Mouse (Mus musculus): ENCODE data around the gene Ap2a2.
"Not testable (repeated sequence)": the region's sequence is repeated elsewhere in the genome, so short reads cannot be mapped to it uniquely, and the experiment has no call there.

Ap2a2 gene

GRCm38 (mm10) chr7:141607717-141608116 lies 45.7 kb downstream of the Ap2a2 start:
- DNase-seq = no peak

DNA sequence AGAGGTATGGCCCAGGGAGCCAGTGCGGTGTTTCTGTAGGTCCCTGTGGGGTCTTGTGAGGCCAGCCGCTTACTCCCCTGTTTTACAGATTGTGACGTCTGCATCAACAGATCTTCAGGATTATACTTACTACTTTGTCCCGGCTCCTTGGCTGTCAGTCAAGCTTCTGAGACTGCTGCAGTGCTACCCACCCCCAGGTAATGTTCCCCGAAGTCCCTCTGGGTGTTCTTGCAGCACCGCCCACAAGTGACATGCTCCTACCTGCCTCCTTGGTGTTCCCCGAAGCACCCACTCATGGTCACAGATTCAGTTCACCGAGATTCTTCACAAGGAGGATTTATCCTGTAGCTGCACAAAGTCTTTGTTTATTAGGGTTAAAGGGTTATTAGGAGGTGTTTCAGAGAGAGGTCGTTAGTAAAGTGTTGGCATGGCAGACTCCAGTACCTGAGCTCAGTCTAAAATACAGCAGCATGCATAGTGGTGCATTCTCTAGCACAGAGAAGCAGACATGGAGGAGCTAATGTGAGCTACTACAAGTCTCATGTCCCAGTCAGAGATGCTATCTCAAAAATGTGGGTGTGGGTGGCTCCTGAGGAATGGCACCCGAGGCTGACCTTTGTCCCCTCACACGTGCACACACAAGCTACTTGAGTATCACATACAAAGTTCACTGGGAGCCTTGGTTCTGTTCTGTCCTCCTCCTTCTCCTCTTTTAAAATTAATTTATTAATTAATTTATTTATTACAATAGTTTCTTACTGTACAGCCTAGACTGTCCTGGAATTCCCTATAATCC lies 47.9 kb downstream of the Ap2a2 start:
- DNase-seq = no peak

DNA sequence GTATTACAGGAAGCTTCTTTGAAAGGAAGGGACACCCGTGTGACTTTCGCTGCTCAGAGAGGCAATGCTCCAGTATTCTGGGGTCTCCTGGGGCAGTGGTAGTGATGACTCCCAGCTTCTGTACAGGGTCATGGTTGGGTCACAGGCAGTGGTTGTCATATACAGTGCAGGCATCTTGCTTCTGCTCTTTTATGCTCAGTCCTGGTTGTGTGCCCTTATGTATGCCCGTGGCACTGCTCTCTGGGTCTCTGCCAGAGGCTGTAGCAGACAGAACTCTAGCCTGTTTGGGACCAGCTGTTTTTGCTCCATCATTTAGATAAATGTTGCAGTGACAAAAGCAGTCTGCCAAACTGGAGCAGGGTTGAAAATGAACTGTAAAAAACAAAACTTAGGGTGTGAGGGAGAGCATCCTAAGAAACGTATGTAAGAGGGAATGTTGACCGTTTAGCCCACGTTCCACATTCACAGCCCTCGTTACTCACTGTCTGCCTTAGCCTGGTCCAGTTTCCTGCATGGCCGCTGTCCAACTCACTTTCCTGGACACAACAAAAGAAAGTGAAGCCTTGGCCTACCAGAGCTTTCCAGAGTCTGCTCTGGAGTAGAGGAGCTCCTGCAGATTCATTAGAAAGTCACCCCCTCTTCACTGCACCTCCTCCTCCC lies 49.9 kb downstream of the Ap2a2 start:
- DNase-seq = no peak

DNA sequence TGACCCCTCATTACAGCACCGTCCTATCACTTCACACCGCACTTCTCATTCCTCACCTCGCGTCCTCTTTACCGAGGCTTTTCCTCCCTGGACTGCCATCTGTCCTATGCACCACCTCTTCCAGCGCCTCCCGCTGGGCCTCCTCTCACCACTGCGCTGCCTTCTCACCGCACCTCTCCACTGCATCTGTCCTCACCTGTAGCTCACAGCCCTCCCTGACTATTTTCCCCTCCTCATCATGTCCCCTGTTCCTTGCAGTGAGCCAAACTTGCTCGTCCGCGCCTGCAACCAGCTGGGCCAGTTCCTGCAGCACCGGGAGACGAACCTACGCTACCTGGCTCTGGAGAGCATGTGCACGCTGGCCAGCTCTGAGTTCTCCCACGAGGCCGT lies 50.4 kb downstream of the Ap2a2 start:
- DNase-seq = no peak

GRCm38 (mm10) chr7:141612791-141613190 lies 50.8 kb downstream of the Ap2a2 start:
- no peak for DNase-seq

DNA sequence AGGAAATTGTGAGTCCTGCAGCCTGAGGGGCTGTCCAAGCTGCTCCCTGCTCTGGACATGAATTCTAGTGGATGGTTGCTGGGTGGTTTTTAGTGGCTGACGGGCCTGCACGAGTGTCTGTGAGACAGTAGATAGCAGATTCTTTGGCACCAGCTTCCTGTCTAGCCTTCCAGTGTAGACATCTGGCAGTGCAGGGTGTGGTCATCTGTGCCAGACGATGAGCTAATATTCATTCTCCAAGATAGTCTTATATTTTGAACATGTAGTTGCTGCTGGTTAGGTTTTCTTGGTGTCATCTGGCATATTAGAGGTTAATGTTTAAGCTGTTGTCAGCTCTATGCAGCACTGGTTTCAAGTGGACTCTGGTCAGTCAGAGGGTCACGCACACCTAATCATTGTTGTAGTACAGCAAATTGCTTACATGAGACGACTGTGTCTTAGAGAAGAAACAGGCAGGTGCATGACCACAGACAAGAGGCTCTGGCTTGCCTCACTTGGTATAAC lies 52.4 kb downstream of the Ap2a2 start:
- DNase-seq = no peak

DNA sequence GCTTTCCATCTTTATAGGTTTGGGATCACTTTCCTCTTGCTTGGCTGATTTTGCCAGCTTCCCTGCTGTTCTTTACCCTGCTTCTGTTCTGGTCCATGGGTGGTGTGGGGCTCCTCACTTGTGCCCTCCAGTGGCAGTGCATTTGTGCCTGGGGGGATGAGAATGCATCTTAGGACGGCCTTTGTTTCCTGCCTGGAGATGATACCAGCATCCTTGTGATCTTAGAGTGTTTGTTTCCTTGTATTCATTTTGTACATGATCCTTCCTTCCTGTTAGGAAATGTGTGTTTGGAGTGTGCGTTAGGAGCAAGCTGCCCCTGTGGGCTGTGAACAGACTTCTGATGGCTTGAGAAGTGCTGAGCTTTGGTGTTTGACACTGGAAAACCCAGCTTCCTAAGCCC lies 62.2 kb downstream of the Ap2a2 start:
- DNase-seq = no peak

GRCm38 (mm10) chr7:141625120-141625810 lies 63.3 kb downstream of the Ap2a2 start:
- DNase-seq = no peak

DNA sequence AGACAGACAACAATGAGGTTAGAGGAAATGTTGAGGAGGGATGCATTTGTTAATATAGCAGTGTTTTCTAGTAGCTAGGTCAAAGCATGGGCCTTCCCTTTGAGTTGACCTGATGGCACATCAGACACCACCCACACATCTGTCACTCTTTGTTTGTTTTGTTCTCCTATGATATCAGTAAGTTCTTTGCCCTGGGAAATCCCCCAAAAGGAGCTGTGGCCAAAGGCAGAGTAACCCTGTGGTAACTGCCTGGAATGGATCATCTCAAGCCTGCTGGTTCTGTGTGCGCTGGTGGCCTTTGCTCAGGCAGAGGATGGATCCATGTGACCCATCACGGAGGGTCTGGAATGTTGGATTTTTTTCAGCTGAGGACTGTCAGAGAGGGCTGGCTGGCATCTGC lies 66.0 kb downstream of the Ap2a2 start:
- DNase-seq = no peak

- no peak for DNase-seq
Measured at GRCm38 (mm10) chr7:141629241-141629640, 67.3 kb downstream of the Ap2a2 start.

- not testable (repeated sequence) for DNase-seq
Measured at GRCm38 (mm10) chr7:141638077-141638476, 76.1 kb downstream of the Ap2a2 start.

GRCm38 (mm10) chr7:141638513-141639334 lies 76.8 kb downstream of the Ap2a2 start:
- DNase-seq = not testable (repeated sequence)

DNA sequence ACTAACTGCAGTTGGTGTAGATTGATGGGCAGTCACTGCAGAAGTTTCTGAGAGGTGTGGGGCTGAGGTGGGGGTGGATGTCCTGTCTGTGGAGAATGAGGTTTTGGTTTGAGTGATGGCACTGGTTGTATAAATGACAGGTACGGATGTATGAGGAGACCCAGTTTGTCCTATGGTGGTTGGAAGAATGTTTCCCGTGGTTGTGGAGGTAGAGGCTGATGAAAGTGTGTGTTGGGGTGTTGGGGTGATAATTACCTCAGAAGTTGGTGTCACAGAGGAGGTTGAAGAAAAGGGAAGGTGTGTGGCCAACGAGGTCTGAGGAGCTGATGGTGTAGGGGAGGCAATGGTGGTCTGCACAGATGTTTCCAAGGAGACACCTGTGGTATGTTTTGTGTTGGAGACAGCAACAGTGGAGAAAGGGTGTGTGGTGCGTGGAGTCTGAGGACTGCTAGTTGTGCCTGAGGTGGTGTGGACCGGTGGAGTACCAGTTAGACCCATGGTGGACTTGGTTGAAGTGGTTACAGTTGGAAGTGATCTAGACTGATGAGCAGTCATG lies 77.4 kb downstream of the Ap2a2 start:
- not testable (repeated sequence) for DNase-seq

- no peak for DNase-seq
Measured at GRCm38 (mm10) chr7:141642375-141642774, 80.4 kb downstream of the Ap2a2 start.

- no peak for DNase-seq
Measured at GRCm38 (mm10) chr7:141643160-141643559, 81.2 kb downstream of the Ap2a2 start.

- no peak for DNase-seq
Measured at GRCm38 (mm10) chr7:141647083-141647482, 85.1 kb downstream of the Ap2a2 start.

DNA sequence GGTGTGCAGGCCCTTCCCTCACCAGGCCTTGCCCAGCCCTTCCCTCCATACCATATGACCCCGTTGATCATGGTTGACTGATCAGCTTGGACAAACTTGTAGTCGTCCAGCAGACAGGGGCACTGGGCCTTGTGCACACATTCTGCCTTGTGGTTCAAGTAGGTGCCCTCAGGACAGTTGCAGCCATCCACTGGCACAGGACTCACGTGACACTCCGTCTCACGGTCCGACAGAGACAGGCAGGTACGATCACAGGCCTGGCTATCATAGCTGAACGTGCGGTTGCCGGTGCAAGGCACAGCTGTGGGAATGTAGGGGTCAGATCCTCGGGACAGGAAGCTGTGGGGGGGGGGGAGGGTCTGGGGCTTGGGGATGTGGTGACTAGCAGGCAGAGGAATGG lies 85.8 kb downstream of the Ap2a2 start:
- DNase-seq = no peak

DNA sequence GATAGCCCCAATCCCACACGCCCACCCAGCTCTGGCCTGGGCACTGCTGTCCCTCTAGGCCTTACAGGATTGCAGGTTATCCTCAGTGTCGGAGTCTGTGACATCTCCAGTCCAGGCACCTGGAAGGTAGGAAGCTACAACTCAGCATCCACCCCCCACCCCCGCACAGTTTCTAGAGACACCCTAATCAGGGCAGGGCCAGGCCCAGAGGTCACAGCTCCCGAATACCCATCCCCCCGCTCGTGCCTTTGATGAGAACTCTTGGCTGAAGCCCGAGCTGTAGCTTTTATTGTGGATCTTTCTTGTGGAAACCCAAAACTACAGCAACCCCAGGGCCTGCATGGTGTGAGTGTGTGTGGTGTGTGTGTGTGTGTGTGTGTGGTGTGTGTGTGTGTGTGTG lies 90.2 kb downstream of the Ap2a2 start:
- DNase-seq = no peak

GRCm38 (mm10) chr7:141660346-141660745 lies 98.4 kb downstream of the Ap2a2 start:
- no peak for DNase-seq

DNA sequence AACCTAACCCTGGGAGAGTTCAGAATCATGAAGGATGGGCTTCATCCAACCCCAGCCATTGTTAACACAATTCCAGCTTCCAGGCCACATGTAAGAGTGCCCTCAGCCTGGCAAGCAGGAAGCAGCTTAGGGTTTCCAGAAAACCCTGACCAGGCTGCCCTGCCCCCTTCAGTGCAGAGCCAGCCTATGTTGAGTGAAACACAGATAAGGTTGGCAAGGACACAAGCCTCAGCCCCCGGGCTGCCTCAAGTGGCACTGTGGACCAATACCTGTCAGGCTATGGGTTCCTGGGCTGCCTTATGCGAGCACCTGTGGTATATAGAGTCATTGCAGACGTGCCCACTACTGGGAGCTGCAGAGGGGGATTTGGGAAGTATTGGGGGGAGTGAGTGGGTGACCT lies 99.5 kb downstream of the Ap2a2 start:
- no peak for DNase-seq

GRCm38 (mm10) chr7:141662223-141662622 lies 100.2 kb downstream of the Ap2a2 start:
- no peak for DNase-seq

GRCm38 (mm10) chr7:141666190-141666589 lies 104.2 kb downstream of the Ap2a2 start:
- no peak for DNase-seq

Measured in right cerebral cortex, postnatal 14 days (tissue).